Mouse (Mus musculus) right cerebral cortex, postnatal 14 days (tissue): ENCODE measurements at regions not wholly inside any gene's neighbourhood (a gene's known extent, or its start where the extent isn't known, plus 50 kb on each side); places are given as distances from the start of the nearest gene placed in this dataset.
A peak's percentile ranks its signal among the peaks of the same experiment; 100 is the strongest.
"Not testable (repeated sequence)": the region's sequence is repeated elsewhere in the genome, so short reads cannot be mapped to it uniquely, and the experiment has no call there.

Experiments used
- DNase-seq: peaks from one replicate; pipeline ENCODE4 v3.0.0; 2022

- no peak for DNase-seq
Observed at GRCm38 (mm10) chr4:93567487-93568259, 232.4 kb upstream of the Tusc1 start.

DNA sequence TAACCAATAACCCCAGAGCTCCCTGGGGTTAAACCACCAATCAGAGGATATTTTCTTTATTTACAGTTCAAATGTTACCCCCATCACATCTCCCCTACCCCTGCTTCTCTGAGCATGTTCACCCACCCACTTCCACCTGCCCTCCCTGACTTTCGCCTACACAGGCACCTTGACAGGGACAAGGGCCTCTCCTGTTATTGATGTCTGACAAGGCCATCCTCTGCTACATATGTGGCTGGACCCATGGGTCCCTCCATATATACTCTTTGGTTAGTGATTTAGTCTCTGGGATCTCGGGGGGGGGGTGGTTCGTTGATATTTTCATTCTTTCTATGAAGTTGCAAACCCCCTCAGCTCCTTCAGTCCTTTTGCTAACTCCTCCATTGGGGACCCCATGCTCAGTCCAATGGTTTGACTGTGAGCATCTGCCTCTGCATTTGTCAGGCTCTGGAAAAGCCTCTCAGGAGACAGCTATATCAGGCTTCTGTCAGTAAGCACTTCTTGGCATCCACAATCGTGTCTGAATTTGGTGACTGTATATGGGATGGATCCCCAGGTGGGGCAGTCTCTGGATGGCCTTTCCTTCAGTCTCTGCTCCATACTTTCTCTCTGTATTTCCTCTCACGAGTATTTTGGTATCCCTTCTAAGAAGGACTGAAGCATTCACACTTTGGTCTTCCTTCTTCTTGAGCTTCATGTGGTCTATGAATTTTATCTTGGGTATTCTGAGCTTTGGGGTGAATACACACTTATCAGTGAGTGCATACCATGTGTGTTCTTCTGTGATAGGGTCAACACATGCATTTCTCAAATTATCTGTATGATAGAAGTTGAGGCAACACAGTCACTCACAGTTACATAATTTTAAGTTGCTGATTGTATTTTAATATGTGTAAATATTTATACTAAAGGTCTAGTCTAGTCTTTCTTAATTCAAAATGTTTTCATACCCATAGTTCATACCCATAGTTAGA is 220.8 kb upstream of the Tusc1 start:
- no peak for DNase-seq

DNA sequence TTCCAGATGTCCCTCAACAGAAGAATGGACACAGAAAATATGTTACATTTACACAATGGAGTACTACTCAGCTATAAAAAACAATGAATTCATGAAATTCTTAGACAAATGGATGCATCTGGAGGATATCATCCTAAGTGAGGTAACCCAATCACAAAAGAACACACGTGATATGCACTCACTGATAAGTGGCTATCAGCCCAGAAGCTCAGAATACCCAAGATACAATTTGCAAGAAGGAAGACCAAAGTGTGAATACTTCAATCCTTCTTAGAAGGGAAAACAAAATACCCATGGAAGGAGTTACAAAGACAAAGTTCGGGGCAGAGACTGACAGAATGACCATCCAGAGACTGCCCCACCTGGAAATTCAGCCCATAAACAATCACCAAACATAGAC is 219.9 kb upstream of the Tusc1 start:
- not testable (repeated sequence) for DNase-seq

DNA sequence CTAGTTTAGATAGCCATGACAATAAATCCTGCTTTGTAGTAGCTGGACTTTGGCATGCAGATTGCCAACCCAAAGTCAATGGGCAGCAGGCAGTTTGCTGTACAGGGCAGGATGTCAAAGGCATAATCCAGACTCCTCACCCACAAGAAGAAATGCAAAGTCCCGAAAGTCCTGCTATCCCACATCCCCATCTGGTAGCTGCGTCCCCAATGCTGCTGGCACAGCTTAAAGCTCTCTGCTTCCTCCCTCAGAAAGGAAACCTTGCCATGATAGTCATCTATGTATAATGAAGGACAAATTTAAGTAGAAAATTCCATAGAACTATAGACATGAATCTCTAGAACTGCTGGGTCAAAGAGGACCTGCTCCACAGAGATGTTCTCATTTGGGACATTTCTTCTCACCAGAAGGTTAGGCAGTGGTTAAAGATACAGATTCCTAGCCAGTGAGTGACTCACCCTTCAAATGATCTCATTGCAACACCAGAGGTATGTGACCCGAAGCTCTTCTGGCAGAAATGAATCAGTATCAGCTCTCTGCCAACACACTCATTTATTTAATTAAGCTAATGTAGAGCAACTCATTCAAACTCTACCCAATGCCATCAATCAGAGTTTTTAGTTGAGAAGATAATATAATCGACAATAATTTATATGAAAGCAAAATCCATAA is 217.3 kb upstream of the Tusc1 start:
- DNase-seq: no peak

- DNase-seq: peak; percentile 63
Observed at GRCm38 (mm10) chr4:93551086-93551485, 215.8 kb upstream of the Tusc1 start.

DNA sequence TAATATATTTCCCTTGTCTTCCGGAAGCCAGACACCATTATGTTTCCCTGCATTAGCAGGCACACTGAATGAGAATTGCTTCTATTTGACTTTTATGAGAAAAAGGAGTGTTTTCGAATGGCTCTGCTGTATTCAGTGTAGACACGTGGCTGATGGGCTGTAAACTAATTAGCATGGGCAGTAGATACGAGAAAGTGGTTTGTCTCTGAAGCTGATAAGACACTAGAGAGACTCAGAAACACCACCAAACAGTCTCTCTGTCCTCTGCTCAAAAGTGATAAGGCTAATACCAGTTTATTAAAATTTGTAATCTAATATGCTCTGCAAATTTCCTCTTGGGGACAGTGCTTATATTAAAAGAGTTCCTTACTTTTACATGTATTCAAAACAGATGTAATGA is 205.3 kb upstream of the Tusc1 start:
- DNase-seq: no peak

- DNase-seq: no peak
Observed at GRCm38 (mm10) chr4:93527382-93527781, 192.1 kb upstream of the Tusc1 start.

DNA sequence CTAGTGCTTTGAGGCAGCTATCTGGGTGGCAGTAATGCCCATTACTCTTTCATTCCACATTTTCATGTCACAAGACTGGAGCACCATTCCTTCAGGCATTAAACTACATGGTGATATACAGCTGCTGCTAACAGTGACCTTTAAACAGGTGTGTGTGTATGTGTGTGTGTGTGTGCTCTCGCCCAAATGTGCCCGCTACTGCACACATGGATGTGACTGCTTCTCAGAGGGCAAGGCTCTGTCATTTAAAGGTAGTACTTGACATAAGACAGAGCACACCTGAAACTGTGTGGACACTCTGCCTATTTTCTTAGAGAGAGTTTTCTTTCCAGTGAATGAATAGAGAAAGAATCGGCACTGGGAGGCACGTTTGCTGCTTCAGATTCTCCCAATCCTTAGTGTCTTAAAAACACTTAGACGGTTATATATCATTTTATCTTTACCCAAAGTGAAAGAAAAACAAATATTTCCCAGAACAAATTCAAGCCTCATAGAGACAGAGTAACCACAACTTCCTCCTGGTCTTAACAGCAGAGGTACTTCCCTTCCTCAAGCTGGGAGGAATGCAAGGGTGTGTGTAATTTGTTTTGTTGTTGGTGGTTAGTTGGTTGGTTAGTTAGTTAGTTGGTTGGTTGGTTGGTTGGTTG is 185.3 kb upstream of the Tusc1 start:
- DNase-seq: no peak

DNA sequence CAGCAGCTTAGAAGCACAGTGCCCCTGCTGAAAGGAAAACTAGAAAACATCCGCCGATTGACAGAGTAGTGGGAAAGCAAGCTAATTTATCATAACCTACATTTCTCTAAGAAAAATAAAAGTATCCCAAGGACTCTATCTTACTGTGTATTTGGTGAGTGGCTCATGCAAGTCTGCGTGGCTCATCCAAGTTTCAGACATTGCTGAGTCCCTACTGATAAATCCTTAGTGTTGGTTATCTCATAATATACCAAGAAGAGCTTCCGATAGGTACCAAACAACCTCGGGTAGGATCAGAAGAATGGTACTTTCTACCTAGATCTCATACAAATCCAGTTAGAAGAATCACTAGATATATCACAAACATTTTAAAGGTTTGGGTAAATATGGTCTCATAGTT is 183.6 kb upstream of the Tusc1 start:
- DNase-seq: no peak

GRCm38 (mm10) chr4:93510771-93511170 is 175.5 kb upstream of the Tusc1 start:
- DNase-seq: no peak

- no peak for DNase-seq
Observed at GRCm38 (mm10) chr4:93496871-93497270, 161.6 kb upstream of the Tusc1 start.

DNA sequence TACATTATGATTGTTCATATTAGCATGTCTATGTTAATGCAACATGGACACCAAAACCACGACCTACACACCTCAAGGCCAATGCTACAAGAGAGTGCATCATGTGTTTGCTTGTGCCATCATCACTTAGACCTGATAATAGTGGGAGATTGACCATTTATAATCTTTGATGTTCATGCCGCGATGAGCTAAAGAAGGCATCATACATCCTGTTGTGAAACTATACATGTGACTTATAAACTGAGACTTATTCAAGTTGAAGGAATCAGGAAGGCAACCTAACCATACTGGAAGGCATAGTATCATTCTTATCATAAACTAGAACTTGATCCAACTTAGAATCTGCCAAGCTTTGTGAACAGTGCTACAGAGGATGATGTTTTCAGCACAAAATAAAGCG is 159.0 kb upstream of the Tusc1 start:
- no peak for DNase-seq

DNA sequence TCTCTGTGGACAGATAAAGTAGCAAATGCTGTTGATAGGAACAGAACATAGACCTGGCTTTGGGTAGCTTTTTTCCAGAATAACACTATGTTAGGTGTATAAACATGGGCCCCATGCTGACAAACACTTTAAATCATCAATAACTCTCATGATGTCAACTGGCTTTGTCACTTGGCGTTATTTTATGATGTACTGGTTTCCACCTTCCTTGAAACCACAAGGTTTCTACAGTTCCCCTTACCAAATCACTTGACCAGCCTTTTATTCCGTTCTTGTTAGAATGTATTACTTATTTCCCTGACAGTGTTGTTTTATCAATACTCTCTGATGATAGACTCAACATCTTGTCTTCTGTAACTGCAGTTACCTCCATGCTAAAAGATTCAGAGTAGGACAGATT is 158.6 kb upstream of the Tusc1 start:
- no peak for DNase-seq

GRCm38 (mm10) chr4:93493326-93493725 is 158.0 kb upstream of the Tusc1 start:
- no peak for DNase-seq

DNA sequence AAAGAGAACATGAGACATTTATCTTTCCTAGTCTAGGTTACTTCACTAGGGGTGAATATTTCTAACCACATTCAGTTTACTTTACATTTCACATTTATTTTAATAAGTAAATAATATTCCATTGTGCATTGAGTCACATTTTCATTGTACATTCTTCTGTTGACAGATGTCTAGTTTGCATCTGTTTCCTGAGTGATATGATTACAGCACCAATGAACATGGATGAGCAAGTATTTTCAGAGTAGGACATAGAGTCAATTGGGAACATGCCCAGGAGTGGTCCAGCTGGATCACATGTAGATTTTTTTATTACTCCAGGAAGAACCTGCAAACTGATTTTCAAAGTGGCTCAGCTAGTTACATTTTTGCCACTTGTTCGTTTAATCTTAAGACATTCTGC is 153.3 kb upstream of the Tusc1 start:
- DNase-seq: no peak

DNA sequence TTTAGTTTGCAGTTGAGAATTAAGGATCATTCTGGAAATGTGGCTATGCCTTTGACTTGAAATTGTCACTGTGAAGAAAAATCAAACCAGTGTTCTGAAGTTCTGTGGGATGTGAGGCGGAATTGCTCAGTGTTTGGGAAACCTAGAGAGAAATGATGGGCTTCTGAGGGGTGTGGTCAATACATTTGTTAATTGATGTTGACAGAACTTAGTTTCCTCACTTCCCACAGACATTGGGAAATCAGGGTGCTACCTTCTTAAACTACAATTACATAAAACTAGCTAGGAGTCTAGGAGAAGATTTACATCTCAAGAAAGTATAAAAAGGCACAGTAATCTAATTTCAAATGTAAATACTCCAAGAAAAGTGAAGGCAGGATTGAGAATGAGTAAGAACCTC is 151.1 kb upstream of the Tusc1 start:
- DNase-seq: no peak

DNA sequence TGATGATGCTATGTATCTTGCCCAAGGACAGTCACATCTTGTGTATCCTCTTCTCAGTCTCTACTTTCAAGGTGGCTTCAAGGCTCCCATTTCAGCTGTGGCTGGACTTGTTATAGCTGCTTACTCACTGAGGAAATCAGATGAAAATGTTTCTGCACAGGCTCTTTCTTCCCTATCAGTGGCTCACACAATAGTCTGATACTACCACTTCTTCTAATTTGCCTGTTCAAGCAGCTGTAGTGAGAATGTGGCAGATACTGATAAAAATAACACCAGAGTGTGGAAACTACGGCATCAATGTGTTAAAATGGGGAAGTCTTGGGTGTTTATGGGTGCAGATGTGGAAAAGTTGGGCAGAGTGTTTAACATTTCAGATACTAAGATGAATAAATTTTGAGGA is 145.9 kb upstream of the Tusc1 start:
- DNase-seq: no peak

DNA sequence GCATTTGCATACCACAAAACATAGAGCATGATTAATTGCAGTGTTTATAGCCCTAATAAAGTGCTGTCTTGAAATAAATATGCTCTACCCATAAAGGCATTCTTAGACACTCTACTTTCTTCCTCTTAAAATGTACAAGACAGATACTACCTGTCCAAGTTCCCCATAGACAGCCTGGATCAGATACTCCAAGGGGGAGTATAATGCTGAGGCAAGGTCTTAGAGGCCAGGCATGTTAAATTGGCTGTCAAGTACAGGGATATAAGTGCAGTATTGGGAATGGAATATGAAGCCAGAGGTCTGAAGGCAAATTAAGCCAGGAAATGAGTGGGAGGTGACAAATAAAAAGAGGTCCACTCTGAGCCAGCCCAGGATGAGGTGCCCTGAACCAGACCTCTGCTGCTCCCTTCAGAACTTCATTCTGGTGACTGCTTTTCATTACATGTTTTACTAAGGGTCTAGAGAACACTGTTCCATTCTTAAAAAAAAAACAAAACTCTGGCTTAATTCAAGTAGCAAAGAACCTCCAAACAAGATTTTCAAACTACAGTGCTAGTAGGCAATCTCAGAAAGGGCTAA is 142.0 kb upstream of the Tusc1 start:
- DNase-seq: no peak

DNA sequence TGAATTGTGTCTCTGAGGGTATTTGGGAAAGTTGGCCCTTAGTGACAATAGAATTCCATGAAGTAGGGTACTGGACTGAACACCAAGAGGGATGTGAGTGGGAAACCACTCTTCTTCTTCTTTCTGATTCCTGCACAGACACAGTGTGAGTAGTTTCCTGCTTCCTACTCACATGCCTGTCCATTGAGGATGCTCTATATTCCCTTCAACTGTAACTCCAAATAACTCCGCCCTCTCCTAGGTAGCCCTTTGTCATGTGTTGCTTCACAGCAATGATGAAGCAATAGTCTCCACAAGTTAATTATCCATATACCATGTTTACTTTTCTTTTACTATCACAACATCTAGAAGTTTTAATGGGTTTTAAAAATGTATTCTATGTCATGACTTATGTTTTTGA is 132.7 kb upstream of the Tusc1 start:
- no peak for DNase-seq

- no peak for DNase-seq
Observed at GRCm38 (mm10) chr4:93467424-93467823, 132.1 kb upstream of the Tusc1 start.

DNA sequence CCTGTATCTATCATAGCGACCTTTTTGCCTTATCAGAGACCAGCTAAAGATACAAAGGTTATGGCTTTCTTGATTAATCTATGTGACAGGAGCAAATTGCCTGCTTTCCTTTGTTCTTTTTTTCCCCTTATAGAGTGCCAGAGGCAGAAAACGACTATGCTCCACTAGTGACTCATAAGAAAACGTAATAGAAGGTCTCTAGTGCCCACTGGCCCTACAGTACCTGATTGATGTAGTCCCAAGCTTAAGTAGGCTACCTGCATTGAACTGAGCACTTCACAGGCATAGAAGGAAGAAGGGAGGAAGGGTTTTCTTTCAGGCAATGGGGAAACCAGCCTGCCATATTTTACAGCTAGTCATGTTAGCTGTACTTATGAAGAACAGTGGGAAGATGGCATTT is 116.0 kb upstream of the Tusc1 start:
- DNase-seq: no peak

DNA sequence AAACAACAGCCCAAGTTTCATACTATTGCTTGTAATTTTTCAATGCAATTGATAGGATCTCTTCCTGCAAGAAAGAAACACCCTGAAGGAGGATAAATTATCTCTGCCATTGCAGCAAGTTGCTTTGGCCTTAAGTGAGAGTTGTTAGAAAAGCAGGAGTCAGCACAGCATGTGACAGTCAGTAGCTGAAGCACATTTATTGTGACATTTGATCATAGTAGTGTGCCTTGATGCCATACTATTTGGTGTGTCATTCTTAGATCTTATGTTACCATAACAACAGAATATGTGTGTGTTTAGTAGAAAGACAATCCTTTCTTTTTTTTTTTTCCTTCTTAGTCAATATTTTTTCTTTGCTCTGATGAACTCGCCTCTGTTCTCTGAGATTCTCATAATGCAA is 115.5 kb upstream of the Tusc1 start:
- no peak for DNase-seq

DNA sequence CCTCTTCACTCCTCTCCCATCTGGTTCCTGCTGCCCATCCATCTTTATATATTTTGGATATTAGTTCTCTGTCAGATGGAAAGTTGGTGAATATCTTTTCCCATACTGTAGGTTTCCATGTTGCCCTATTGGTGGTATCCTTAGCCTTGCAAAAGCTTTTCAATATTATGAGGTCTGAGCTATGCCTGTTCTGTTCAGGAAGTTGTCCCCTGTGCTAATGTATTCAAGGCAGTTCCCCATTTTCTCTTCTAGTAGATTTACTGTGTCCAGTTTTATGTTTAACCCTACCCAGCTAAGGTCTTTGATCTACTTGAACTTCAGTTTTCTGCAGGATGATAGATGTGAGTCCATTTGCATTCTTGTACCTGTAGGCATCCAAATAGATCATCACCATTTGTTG is 109.4 kb upstream of the Tusc1 start:
- no peak for DNase-seq
